Mouse (Mus musculus) layer of hippocampus, postnatal 14 days (tissue): ENCODE data around the gene Fmod. TPM values are rescaled to one million over a fixed set of nuclear protein-coding genes. Genes with fewer than 3 reads are reported as not detected.
A peak's percentile ranks its signal among the peaks of the same experiment; 100 is the strongest.

Experiments
- DNase-seq, 2 experiments: peaks; one replicate each; pipeline ENCODE4 v3.0.0; 2021 to 2022; ENCODE audit warnings: low spot score in 2 of 2, mixed read lengths in 1 of 2
- long read RNA-seq, 2 experiments: library from polyadenylated mRNA; stranded (forward); transcript quantifications; one replicate each; pipeline ENCODE4 v2.0.0; 2021
- total RNA-seq, 2 experiments: library from RNA; stranded (reverse); gene quantifications; 2 replicates each; pipeline ENCODE4 v1.2.3; 2021

Fmod gene
- total RNA-seq: 1 to 10 TPM; 3.3 to 4.5 TPM
- long read RNA-seq, experiment 1, partial matches to known transcripts: 1 of 2 reads
- long read RNA-seq, experiment 1, other reads (novel, unspliced or antisense): 0 of 2 reads
- long read RNA-seq, experiment 2, partial matches to known transcripts: 0 of 2 reads
- long read RNA-seq, experiment 2, other reads (novel, unspliced or antisense): 0 of 2 reads

GRCm38 (mm10) chr1:134037172-134037571 lies at the start of gene Fmod:
Fmod (plus strand) TSS chr1:134037254.
- no peak for DNase-seq

DNA sequence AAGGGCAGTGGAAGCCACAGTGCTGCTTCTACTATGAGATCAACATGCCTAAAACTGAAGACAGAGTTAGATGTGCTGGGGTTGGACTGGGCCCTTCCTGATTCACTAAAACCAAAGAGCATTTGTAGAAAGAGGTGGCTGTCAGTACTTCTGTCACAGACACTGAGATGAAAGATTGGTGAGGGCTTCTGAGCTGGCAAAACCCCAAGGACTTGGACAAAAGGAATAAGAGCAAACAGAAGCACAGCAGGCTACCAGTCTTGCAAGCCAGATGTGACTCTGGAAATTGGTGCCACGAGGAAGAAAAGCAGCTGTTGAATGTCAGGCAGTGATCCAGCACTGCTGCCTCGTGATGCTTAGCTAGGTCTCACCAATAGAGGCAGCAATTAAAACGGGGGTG lies 48.2 kb upstream of the Fmod start:
- DNase-seq: no peak

GRCm38 (mm10) chr1:133991277-133991676 lies 45.8 kb upstream of the Fmod start:
- no peak for DNase-seq

DNA sequence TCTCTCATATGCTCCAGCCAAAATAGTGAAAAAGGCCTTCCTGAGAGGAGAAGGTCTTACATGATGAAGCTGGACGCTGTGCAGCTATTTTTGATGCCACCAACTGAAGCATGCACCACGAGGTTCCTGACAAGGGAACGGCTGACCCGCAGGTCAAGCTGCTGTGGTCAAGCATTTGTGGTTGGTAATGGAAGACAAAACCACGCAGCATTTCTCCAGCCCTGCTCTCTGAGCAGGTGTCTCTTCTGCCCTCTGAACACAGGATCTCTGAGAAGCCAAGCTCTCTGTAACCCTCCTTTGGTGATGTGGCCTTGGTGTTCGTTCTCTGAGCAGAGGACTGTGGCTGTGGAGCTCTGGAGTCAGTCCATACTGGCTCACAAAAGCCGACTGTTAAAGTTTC lies 31.6 kb upstream of the Fmod start:
- DNase-seq: no peak

DNA sequence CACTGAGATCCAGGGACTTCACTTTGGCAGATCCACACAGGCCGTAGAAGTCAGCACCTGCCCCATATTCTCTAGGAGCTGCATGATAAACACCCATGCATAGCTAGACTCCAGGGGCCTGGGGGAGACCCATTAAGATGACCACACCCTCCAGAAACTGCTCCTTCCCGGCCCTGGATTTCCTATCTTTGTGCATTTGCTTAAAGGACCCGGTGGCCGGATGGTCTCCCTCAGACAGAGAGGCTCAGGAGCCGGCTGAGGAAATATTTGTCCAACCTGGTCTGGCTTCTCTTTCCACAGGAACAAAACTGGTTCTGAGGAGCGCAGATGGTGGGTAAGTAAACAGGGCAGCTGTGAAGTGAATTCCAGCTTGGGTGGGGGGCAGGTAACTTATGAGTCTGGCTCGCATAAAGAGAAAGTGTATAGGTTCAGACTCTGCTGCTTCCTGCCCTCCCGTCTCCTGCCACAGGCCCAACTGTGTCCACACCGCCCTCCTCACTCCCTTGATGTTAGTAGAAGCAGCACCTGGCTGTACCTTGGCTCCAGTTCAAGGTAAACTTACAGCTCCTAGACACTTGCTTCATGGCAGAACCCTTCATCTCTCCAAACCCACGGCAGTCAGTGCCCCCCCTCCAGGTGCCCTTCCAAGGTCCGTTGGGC lies 30.8 kb upstream of the Fmod start:
- no peak for DNase-seq

DNA sequence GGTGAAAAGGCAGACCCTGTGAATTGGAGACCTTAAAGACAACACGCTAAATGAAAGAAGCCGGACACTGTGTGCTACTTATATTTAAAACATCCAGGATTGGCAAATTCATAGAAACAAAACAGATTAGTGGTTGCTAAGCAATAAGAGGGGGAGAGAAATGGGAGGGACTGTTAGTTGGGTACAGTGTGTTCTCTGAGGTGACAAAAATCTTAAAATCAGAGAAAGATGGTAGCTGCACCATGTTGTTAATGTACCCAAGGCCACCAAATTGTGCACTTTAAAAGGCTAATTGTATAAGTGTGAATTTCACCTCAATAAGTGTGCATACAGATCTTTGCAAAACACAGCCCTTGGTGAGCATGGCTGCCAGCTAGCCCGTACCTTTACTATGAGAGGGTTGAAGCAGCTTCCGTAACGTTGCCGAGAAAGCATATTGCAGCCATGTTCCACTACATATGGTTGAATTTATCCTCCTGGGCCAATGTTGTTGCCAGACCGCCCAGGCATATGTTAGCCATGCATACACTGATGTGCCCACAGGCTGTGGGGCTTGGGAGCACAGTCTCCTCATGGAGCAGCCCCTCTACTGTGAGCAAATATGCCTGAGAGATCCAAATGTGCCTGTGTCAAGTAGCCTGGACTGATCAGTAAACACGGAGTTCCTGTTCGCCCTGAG lies 12.6 kb upstream of the Fmod start:
- peak in 1 of 2 experiments; percentile 36 for DNase-seq

- DNase-seq: no peak
Measured at GRCm38 (mm10) chr1:134025975-134026374, 11.1 kb upstream of the Fmod start.

DNA sequence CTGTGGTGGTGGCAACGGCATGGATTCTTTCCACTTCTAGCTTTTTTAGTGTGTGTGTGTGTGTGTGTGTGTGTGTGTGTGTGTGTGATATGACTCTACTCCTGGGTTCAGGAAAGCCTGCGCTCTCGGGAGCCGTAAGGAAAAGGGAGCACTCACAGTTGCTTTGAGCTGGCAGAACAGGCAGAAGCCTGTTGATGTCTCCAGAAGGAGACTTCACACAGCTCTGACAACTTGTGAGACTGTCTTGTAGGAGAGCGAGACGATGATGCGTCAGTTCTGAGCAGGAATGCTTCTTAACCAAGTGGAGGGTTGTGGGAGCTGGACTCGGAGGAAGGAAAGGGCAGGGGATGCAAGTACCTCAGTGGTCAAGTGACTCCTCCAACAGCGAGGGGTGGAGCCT lies 10.3 kb upstream of the Fmod start:
- no peak for DNase-seq

- no peak for DNase-seq
Measured at GRCm38 (mm10) chr1:134028161-134028846, 8.8 kb upstream of the Fmod start.

GRCm38 (mm10) chr1:134036492-134036891 lies 562 bp upstream of the Fmod start:
- DNase-seq: no peak

DNA sequence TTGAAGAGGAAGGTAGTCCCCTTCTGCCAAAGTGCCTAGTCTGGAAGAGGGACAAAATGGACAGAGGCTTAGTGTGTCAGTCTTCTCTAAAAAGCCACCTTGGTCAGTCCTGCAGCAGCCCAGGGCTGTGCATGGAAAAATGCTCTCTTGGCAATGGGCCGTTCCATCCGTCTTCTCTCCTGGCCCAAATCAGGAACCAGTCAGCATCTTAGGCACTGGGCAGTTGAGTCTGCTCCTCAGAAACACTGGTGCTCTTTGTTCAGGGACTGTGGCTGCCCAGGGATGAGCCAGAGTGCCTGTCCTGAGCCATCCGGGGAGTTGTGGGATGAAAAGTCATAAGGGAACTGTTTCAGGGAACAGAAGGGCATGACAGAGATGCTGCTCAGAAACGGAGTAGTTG lies 1.3 kb downstream of the Fmod start:
- no peak for DNase-seq

DNA sequence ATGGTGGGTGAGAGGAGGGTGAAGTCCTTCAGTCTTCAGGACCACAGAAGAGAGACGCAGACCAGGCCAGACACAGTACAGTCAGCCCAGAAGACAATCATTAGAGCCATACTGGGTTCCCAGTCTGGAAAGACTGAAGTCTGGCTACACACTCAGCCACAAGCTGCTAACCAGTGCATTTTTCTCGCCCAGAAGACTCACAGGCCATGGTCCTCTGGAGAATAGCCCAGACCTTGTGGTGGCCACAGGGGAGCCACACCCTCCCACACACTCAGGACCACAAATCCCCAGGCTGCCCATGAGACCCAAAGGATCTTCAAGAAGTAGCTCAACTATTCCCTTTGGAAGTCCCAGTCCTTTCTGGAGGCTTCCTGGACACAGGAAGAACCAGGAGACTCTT lies 2.3 kb downstream of the Fmod start:
- DNase-seq: no peak

GRCm38 (mm10) chr1:134041900-134042299 lies 4.8 kb downstream of the Fmod start:
- no peak for DNase-seq

- no peak for DNase-seq
Measured at GRCm38 (mm10) chr1:134042341-134042740, 5.3 kb downstream of the Fmod start.

DNA sequence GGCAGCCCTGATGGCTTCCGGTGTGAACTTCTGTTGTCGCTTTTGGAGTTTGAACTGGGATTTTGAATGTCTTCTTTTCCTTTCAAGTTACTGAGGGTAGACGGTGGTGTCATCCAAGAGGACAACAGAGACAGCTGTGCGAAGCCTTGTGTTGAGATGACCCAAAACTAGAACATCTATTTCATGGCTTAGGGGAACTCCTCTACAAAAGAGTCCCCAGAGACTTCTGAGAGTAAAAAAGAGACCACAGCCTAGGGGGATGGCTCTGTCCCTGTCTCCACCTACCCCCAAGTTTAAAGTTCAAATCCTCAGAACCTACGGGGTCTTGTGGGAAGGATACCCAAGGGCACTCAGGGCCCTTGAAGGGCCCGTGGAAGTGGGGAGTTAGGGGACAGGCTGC lies 7.8 kb downstream of the Fmod start:
- no peak for DNase-seq

- peak; percentile 88 for DNase-seq
Measured at GRCm38 (mm10) chr1:134045971-134046370, 8.9 kb downstream of the Fmod start.

GRCm38 (mm10) chr1:134046387-134046786 lies 9.3 kb downstream of the Fmod start:
- no peak for DNase-seq

DNA sequence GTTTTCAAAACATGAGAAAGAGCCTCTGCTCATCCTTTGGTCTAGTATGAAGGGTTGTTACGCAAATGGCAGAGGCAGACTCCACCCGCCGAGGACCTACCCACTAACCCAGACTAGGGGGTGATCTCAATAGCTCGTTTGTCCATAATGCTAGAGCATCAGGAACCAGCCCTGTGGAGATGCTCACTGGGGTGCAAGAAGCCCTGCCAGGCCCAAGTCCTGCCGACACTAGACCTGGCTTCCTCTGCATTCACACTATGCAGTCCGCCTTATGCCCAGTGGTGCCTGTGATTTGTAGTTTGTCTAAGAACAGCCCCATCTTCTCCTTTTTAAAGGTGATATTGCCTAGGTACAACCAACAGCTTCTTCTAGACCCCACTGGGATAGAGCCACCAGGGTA lies 10.4 kb downstream of the Fmod start:
- no peak for DNase-seq

- DNase-seq: peak; percentile 76 to 81
Measured at GRCm38 (mm10) chr1:134048759-134049158, 11.7 kb downstream of the Fmod start.

GRCm38 (mm10) chr1:134049542-134049941 lies 12.5 kb downstream of the Fmod start:
- DNase-seq: no peak

- peak; percentile 85 to 92 for DNase-seq
Measured at GRCm38 (mm10) chr1:134053207-134053606, 16.2 kb downstream of the Fmod start.

DNA sequence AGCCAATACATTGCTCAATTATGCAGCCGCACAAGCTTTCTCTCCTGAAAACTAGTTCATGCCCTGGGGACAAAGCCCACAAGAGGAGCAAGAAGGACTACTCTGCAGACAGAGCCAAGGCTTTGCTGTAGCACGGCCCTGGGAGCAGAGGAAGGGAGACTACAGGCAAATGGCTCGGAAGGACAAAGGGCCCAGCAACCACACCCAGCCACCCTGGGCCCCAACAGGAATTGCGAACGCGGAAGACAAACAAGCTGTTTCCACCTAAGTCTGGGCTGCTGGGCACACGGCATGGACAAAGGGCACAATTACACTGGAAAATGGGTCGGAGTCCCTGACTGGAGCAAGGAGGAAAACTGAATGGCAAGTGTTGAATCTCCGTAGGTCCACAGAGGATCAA lies 18.0 kb downstream of the Fmod start:
- DNase-seq: no peak
